Mouse (Mus musculus) cortical plate, adult 2 months (tissue): Measurements from ENCODE around the gene Noct.

Experiments used
- CTCF ChIP-seq: fragments of 200-500 bp; IDR thresholded peaks from 2 replicates; pipeline ENCODE4 v1.5.1; 2011; ENCODE audit warnings: mild to moderate bottlenecking, control low read depth, low read length; ENCODE audit not compliant: insufficient read depth; ENCODE audit errors: extremely low read depth
- POLR2A ChIP-seq: fragments of 200-500 bp; IDR thresholded peaks from 2 replicates; pipeline ENCODE4 v1.6.1; 2011; ENCODE audit warnings: mild to moderate bottlenecking, low read length, control low read depth; ENCODE audit not compliant: insufficient read depth; ENCODE audit errors: extremely low read depth

GRCm38 (mm10) chr3:51276421-51277111, 52.3 kb downstream of the Noct start:
- TF ChIP-seq CTCF, result no peak
- no peak for TF ChIP-seq POLR2A
